Mouse (Mus musculus) spleen, postnatal 0 days (tissue): ENCODE results near the gene Dnttip1. TPM values are rescaled to one million over a fixed set of nuclear protein-coding genes. Genes with fewer than 3 reads are reported as not detected.

Source experiments
- polyA plus RNA-seq: library from polyadenylated mRNA; unstranded; fragments of >200 nt; fragmentation: Nextera tagmentation; extraction: Ambion mirVana; gene quantifications from 2 replicates; pipeline ENCODE4 v1.2.1, GENCODE M21; 2015

Gene Dnttip1
- 57.5 and 59.2 TPM in 2 replicates for polyA plus RNA-seq

DNA sequence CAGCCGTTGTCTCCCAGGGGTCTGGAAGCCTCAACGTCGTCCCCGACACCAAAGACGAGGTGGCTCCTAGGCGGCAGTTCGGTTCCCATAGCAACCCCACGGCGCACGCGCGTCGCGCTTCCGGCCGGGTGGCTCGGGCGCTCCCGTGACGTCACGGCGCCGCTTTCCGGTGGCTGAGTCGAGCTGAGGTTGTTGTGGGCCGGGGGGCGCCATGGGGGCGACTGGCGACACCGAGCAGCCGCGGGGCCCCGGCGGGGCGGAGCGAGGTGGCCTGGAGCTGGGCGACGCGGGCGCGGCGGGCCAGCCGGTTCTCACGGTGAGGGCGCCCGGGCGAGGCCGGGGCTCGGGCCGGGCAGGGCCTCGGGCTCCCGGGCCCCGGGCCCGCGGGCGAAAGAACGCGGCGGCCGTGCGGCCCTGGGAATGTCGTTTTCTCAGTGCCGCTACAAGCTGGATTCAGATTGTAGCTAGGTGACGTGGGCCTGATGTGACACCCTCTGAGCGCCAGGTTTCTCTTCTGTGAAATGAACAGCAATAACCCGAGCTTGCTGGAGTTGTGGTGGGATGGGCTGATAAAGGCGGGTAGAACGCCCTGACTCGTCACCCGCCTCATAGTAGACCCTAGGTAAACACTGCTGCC is at the start of gene Dnttip1, which contains the start of gene Wfdc3:
Dnttip1 (plus strand) TSS at position 141 of the 637 bp plus-strand sequence.
Wfdc3 (minus strand) TSS at position 89 of the 637 bp plus-strand sequence.

DNA sequence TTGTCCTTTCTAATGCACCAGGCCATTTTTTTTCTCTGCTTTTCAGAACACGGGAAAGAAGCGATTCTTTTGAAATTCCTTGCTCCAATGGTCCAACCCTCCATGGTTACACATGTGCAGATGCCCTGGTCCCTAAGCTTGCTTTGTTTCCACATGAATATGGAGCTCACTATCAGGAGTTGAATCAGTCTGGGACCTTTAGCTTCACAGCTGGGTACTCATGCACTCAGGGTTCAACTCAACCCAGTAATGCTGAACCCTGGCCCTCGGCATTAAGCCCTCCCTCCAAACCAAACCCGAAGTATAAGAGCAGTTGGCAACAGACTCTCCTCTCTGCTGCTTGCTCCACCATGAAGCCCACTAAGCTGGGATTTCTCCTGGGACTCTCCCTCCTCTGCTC is 47.6 kb upstream of the Dnttip1 start, which contains the start of gene Spint4:
Spint4 (plus strand) TSS at position 301 of the 400 bp plus-strand sequence.

DNA sequence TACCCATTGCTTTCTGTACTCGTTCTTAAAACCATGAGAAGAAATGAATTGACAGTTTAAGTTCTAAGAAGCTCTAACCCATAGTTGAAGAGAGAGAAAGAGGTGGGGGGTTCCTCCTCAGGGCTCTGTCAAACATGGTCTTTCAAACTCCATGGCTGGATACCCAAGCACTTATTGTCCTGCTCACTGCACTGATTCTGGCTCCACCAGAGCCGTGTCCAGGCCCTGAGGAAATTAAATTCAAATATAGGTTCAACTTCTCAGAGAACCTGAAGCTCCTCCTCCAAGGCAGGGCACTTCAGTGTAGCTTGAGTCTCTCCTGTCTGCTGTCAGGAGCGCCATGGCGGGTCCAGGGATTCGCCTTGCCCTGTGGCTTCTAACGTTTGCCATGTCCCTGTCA is 30.8 kb upstream of the Dnttip1 start, which contains the start of gene Spint5:
Spint5 (plus strand) TSS at position 301 of the 400 bp plus-strand sequence.

DNA sequence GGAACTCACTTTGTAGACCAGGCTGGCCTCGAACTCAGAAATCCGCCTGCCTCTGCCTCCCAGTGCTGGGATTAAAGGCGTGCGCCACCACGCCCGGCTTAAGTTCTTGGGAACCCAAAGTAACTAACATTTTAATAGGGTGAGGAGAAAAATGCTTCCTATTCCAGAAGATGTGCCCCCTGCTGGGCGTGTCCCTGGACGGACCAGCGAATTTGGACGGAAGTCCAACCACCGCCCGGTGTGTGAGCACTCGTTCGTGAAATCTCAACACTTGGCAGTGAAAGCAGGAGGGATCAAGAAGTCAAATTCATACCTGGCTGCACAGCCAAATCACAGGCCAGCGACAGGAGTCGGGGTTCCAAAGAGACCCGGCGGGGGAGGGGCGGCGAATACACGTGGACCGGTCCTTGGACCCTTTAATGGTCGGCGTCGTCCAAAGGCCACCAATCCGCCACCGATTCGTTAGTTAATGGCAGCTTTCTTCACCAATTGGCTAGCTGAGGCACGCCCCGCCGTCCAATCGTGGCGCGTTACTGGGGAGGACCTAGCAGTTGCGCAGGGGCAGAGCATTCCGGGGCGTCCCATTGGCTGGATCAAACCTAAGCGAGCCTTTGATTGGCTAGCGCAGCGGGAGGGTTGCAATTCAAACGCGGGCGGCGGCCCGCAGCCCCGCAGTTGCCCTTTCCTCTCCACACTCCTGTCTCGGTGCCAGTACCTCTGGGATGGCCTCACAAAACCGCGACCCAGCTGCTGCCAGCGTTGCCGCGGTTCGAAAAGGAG is 23.7 kb downstream of the Dnttip1 start, which contains the start of gene Ube2c:
Ube2c (plus strand) TSS at position 641 of the 780 bp plus-strand sequence.

DNA sequence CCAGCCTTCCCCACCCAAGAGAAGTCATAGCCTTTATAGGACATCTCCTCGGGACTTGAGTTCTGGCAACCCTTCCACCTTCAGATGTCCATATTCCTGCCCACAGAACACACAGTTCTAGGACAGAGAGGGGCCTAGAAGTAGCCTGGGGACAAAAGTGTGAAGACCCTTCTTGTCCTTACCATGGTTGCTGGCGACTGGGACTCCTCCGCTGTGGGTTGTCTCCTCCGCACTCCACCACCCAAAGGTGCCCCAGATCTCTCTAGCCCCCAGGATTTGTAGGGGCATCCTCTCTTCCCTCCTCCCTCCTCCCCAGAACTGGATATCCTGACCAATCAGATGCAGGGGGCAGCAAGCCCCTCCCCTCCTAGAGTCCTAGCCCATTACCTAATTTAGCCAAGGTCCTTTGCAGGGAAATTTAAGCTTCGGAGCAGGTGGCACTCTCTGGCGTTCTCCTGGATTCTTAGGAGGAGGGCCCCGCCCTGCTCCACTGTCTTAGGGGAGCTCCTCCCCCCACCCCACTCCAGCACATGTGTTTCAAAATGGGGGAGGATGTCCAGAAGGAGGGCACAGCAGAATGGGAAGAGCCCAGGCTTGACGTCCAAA is 33.8 kb downstream of the Dnttip1 start, which contains the start of gene Tnnc2:
Tnnc2 (minus strand) TSS at position 487 of the 606 bp plus-strand sequence.

DNA sequence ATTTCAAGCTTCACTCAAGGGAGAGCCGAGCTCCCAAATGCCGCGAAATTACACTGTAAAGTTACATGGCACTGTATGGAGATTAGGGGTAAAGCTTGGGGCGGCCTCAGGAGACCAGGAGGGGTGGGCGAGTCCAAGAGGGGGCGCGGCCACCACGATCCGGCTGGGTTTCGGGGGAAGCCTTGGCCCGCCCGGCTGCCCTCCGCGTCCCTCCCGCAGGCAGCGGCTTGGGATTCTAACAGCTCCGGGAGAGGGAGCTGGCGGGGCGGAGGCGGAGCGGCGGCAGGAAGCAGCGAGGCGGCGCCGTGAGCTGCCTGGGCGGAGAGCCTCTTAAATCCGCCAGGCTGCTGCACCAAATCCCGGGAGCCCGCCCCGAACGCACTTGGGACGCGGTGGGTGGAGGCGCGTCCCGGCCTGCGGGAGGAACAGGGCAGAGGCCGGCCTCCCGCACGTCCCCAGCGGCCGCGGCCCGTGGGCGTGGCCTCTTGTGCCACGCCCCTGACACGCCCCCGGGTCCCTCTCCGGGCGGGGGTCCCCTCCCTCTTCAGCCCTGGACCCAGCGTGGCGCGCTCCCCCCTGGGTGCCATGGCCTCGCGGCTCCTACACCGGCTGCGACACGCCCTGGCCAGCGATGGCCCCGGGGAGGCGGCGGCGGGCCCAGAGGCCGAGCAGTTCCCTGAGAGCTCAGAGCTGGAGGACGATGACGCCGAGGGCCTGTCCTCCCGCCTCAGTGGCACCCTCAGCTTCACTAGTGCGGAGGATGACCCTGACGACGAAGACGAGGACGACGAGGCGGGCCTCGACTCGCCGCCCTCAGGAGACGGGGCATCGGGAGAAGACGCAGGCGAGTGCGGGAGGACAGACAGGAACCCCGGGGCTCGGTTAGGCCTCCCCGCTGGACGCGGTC is 40.0 kb downstream of the Dnttip1 start, which contains the start of gene Snx21:
Snx21 (plus strand) TSS at position 343 of the 907 bp plus-strand sequence.

DNA sequence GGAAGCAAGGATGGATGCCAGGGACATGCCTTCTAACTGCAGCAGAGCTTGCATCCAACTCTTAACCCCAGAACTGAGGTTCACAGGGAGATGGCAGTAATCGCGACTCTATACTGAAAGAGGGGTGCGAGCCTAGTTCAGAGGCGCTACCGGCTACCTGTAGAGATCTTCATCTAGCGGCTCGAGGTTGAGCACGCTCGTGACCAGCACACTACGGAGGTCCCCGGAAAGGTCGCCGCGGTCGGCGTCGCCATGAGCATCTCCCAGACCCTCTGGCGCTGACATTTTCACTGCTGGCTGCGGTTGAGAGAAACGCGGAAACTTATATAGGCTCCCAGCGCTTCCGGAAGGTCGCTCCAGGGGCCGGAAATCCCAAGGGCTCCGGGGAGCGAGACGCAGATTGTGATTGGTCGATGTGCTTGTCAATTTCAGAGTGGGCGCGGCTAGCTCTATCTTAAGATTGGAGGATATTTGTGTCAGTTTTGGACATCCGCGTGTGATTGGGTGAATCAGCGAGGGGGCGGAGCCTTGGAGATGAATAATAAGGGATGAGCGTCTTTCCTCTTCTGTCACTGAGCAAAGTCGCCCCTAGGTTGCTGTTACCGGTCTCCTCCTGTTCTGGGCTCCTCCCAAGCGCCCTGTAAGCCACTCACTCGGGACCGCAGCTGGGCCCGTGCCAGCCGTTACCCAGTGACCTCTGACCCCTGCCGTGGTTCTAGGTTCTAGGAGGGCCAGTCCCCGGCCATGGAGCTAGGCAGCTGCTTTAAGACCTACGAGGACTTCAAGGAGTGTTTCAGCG is 58.9 kb downstream of the Dnttip1 start, which contains the start of the genes Acot8 and Zswim3:
Acot8 (minus strand) TSS at position 350 of the 799 bp plus-strand sequence.
Zswim3 (plus strand) TSS at position 566 of the 799 bp plus-strand sequence.

Other genes starting within 250 kb of the Dnttip1 start
- gene Pigt, start 248.5 kb upstream of the Dnttip1 start, polyA plus RNA-seq, result 32.0 and 38.4 TPM in 2 replicates
- 1.6 and 2.4 TPM in 2 replicates for gene Wfdc2, start 183.6 kb upstream of the Dnttip1 start, polyA plus RNA-seq
- not detected in 2 replicates for gene Spint3, start 172.5 kb upstream of the Dnttip1 start, polyA plus RNA-seq
- 0.22 and 0.31 TPM in 2 replicates for gene Wfdc6a, start 160.5 kb upstream of the Dnttip1 start, polyA plus RNA-seq
- gene Eppin, start 152.4 kb upstream of the Dnttip1 start, polyA plus RNA-seq, result not detected in 2 replicates
- gene Wfdc6b, start 132.5 kb upstream of the Dnttip1 start, polyA plus RNA-seq, result not detected in 2 replicates
- gene Wfdc8, start 132.4 kb upstream of the Dnttip1 start, polyA plus RNA-seq, result not detected in 2 replicates
- not detected in 2 replicates for gene Wfdc16, start 107.2 kb upstream of the Dnttip1 start, polyA plus RNA-seq
- not detected in 2 replicates for gene Wfdc10, start 89.9 kb upstream of the Dnttip1 start, polyA plus RNA-seq
- gene Wfdc9, start 89.4 kb upstream of the Dnttip1 start, polyA plus RNA-seq, result not detected in 2 replicates
- gene Wfdc11, start 71.9 kb upstream of the Dnttip1 start, polyA plus RNA-seq, result not detected in 2 replicates
- not detected in 2 replicates for gene Wfdc13, start 60.9 kb upstream of the Dnttip1 start, polyA plus RNA-seq
- gene Spint4, start 47.5 kb upstream of the Dnttip1 start, polyA plus RNA-seq, result not detected in 2 replicates
- gene Spint5, start 30.7 kb upstream of the Dnttip1 start, polyA plus RNA-seq, result not detected in 2 replicates
- 1.5 and 1.9 TPM in 2 replicates for gene Wfdc3, start 52 bp upstream of the Dnttip1 start, polyA plus RNA-seq
- gene Ube2c, start 23.9 kb downstream of the Dnttip1 start, polyA plus RNA-seq, result 603 and 708 TPM in 2 replicates
- 0.84 and 1.7 TPM in 2 replicates for gene Tnnc2, start 34.0 kb downstream of the Dnttip1 start, polyA plus RNA-seq
- 7.1 and 8.2 TPM in 2 replicates for gene Snx21, start 39.8 kb downstream of the Dnttip1 start, polyA plus RNA-seq
- gene Acot8, start 58.9 kb downstream of the Dnttip1 start, polyA plus RNA-seq, result 18.3 and 21.1 TPM in 2 replicates
- gene Zswim3, start 59.1 kb downstream of the Dnttip1 start, polyA plus RNA-seq, result 4.2 and 4.7 TPM in 2 replicates
- 4.9 and 5.9 TPM in 2 replicates for gene Zswim1, start 76.7 kb downstream of the Dnttip1 start, polyA plus RNA-seq
- not detected in 2 replicates for gene Spata25, start 82.6 kb downstream of the Dnttip1 start, polyA plus RNA-seq
- gene Ctsa, start 86.9 kb downstream of the Dnttip1 start, polyA plus RNA-seq, result 71.3 and 90.5 TPM in 2 replicates
- 3.3 and 3.9 TPM in 2 replicates for gene Neurl2, start 87.5 kb downstream of the Dnttip1 start, polyA plus RNA-seq
- gene Pltp, start 111.7 kb downstream of the Dnttip1 start, polyA plus RNA-seq, result 8.5 and 12.7 TPM in 2 replicates
- gene Pcif1, start 133.3 kb downstream of the Dnttip1 start, polyA plus RNA-seq, result 62.6 and 71.6 TPM in 2 replicates
- gene Zfp335, start 165.8 kb downstream of the Dnttip1 start, polyA plus RNA-seq, result 4.5 and 5.3 TPM in 2 replicates
- gene Mmp9, start 194.8 kb downstream of the Dnttip1 start, polyA plus RNA-seq, result 88.2 and 122 TPM in 2 replicates
- 0.45 and 0.57 TPM in 2 replicates for gene Slc12a5, start 214.8 kb downstream of the Dnttip1 start, polyA plus RNA-seq